Mouse (Mus musculus) urinary bladder, postnatal 4 days (tissue): ENCODE data around the gene Sdhaf1.

Experiments
- DNase-seq, 2 experiments: peaks; one replicate each; pipeline ENCODE4 v3.0.0; 2021 to 2022; ENCODE audit warnings: low spot score in 2 of 2

Gene Sdhaf1

DNA sequence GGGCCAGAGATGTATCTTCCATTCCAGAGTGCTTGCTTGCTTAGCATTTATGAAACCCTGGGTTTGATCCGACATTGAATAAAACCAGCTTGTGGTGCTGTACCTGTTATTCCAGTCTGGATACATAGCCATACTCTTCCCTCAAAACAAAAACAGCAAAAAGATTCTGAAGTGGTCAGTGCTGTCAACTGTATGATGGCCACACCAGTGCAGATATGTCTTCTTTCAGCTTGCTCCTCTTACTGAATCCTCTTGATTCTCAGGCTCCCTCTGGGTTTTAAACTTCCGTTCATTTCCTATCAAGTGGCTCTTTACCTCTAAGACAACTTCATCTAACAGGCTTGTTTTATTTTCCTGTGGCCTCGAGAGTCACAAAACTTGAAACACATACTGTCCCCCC lies at the start of gene Sdhaf1:
Sdhaf1 (minus strand) TSS at position 101 of the 400 bp plus-strand sequence.
- no peak for DNase-seq

DNA sequence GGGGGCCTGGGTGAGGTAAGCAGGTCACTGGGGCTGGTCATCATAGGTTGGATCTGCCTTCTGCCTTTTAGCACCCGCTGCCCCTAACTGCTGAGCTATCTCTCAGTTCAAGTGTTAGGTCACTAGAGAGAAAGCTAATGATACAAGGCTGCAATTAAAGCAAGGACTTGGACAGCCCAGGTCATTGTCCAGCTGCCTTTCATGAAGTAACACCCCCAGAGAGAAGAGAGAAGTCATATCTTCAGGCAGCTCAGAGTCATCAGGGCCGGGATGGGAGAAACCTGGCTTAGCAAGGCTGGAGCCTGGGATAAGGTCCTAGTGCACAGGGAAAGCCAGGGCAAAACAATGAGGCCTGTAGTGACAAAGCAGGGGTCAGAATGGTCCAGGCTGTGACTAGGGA lies 43.8 kb upstream of the Sdhaf1 start:
- no peak for DNase-seq

DNA sequence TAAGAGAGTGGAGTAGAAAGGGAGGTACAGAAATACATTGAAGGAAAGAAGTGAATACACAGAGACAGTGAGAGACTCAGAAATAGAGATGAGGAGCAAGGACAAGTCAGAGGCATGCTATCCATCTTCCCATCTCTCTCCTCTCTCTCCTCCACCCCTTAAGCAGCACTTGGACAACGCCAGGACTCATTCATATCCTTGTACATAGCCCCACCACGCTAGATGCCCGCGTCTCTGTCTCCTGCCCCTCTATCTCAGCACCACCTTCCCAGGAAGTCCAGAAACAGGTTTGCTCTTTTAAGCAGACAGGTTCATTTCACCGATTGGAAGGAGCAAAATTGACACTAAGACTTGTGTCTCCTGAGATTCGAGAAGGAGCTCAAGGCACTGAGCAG lies 39.6 kb upstream of the Sdhaf1 start:
- DNase-seq, result no peak

DNA sequence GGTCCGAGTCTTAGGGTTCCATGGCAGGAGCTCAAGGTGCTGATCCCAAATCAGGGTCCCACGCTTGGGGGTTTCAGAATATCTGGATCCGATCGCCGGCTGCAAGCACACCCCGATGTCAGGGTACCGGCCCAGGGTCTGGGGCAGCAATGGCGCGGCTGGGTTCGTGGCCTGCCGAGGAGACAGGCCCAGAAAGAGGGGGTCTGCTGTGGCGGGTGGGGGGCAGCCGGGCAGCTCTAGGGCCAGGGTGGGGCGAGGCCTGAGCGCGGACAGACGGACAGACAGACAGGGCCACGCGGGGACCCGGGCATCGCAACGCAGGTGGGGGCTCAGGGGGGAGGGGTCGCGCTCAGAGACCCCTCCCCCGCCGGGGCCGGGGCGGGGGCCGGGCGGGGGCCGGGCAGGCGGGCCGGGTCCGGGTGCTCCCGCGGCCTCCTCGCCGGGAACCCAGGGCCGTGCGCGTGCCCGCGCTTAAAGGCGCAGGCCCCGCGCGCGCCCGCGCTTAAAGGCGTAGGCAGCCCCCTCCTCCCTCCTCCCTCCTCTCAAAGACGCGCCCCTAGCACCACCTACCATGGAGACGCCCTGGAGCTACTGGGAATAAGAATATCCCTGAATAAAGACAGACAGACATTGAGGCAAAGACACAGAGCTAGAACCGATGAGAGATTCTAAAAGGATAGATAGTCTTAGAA lies 39.1 kb upstream of the Sdhaf1 start, which contains the start of gene Lrfn3:
Lrfn3 (minus strand) TSS at position 121 of the 692 bp plus-strand sequence.
- no peak for DNase-seq

DNA sequence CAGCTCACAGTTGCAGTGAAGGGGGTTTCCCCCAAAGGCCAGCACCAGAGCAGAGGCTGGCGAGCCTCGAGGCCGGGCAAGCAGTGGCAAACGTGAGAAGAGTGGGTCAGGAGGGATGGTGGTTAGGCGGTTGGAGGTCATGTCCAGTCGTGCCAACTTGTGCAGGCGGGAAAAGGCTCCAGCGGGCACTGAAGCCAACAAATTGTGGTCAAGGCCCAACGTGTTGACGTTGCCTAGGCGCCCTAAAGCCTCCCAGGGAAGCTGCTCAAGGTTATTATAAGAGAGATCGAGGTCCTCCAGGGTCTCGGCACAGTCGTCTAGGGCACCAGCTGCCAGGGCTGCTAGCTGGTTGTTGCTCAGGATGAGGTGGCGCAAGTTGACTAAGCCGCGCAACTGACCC lies 36.3 kb upstream of the Sdhaf1 start:
- no peak for DNase-seq

DNA sequence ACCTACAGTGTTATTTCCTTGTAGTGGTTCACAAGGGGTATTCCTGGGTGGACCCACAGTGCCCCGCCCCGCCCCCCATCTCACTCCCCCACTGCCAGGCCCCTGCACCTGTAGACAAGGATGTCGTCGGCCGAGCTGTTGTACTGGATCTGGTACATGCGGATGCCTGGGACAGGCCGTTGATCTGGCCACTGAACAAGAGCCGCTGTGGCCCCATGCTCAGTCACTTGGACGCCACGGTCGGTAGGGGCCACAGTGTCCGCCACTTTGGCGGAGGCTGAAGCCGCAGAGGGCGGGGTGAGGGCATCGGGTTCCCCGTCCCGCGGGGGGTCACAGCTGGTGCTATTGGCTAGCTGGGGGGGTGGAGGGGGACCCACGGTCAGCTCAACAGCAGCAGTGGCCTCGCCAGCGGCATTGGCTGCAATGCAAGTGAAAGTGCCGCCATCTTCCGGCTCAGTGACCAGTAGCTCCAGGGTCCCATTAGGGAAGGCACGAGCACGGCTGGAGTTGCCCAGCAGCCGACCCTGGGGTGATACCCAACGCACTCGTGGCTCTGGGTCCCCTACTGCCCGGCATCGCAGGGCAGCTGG lies 35.7 kb upstream of the Sdhaf1 start:
- no peak for DNase-seq

DNA sequence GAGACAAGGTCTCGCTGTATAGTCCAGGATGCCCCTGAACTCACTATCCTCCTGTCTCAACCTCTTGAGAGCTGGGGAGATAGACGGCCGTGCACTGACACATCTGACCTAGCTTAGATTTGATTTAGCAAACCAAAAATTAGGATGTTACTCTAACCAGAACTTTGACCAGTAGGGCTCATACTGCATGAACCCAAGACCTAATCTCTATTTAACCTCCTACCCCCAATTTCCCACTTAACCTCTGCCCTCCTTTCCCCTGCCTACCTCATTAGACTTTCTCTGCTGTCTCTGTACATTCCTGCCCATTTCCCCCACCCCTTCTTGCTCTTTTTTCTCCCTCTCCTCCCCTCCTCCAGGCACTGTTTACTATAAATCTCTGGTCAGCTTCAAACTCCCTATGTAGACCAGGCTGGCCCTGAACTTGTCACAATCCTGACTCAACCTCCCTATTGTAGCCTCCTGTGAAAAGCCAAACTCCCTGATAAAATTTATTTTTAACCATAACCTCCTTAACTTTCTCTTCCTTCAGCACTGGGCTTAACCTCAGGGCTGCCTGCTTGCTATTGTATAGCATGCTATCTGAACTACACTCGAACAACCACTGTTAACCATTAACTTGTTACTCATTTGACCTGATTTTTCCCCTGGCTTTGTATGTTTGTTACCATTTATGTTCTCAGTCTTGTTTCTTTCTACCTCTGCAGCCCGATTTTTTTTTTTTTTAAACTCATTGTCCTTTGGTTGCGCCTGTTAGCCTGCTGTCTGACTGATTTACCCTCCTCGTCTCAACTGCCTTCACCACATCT lies 34.9 kb upstream of the Sdhaf1 start:
- no peak for DNase-seq

DNA sequence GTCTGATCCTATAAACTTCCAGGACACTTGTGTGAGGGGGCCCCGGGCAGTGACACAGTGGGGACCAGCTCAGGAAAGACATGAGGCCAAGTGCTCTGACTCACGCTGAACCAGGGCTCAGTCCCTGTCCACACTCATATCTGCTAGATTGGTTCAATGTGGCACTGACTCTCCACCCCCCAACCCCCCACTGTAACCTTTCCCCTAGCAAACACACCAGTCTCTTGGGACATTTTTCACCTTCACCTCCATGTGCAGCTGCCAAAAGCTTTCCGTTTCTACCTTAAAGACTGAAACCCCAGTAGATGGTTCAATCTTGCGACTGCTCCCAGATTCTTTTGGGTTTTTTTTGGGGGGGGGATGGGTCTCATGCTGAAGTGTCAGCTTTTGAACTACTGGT lies 30.4 kb upstream of the Sdhaf1 start:
- DNase-seq, result no peak

DNA sequence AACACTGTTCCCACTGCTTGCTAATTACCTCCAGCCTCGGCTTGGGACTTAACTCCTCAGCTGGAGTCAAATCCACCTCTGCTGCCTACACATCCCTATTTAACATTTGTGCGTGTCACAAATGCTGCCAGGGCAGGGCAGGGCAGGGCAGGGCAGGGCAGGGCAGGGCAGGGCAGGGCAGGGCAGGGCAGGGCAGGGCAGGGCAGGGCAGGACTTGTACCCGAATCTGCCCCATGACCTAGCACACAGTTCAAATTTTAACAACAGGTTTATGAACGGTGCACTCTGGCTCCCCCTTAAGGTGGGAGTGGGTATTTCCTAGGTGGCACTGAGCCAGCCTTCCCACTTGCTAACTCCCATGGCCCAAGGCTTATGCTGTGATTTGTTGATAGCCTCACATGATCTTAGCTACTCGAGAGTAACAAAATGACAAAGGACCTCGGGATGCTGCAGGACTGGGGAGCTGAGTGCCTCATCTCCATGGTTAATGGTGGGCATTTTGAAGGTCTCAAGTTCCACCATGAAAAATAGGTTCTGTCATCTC lies 29.7 kb upstream of the Sdhaf1 start:
- peak in 1 of 2 experiments; percentile 76 for DNase-seq

DNA sequence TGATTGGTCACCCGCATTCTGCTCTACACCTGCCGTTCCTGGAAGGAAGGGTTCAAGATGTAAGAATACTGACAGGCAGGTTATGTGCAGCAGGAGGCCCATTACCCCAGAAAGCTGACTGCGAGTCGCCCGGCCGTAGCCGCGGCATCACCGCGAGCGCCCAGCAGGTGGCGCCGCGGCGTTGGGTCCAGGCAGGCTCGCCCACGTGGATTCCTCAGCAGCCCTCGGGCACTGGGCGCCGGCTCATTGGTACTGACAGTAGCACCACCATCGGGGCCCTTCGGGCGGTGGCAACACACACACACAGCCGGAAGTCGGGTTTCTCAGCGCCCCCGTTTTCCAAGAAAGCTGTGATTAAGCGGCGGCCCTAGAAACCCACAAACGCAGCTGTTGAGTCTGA lies 24.1 kb upstream of the Sdhaf1 start:
- DNase-seq, result peak in 1 of 2 experiments; percentile 50

DNA sequence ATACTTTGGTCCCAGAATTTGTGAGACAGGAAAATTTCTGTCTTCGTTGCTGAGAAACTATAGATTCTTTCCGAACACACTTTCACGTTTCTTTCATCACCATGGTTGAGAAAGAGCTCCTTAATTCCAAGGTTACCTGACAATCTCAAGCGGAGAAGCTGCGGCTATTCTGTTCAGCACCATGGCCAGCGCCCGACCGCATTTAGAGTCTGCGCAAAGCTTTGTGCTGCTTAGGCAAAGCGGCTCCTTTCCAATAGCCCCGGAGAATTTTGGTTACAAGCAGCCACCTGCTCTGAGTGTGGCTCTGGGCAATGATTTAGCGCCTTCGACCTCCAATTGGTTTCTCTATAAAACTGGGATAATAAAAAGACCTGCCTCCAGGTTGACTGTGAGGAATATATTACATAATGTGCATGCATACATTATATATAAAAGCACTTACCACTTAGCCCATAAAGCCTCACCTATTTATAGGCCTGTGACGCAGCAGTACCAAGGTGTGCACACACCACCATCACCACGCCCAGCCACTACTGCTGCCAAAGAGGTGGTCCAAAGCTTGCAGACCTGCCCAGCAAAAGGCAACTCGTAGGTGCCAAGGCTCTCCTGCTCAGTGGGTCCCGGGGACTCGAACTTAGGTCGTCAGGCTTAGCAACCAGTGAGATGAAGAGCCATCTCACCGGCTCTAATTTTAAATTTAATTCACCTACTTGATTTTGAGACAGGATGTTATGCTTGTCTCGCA lies 23.1 kb upstream of the Sdhaf1 start:
- peak in 1 of 2 experiments; percentile 43 for DNase-seq

DNA sequence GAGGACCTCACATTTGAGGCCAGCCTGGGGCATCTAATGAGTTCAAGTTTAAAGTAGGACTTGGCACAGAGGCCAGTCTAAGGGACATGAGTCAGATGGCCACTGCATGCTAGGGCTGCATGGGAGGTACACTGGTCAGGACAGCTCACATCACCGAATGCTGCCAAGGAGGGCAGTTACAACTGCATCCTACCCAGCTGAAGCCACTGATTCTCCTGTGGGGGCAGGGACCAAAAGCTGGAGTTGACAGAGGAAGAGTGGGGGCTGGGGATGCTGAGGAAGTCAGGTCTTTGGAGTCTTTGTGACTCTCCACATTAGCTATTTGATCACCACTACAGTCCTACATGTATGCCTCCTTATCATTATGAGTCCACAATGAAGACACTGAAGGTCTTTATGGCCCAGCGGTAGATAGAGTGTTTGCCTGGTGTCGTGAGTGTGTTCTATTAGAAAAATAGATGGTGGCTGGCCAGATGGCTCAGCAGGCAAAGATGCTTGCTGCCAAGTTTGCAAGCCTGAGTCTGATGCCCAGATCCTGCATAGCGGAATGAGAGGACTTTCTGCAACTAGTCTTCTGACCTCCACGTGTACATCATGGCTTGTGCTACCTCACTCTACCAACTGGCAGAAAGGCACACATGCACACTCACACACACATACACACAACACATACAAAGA lies 15.9 kb upstream of the Sdhaf1 start:
- no peak for DNase-seq

DNA sequence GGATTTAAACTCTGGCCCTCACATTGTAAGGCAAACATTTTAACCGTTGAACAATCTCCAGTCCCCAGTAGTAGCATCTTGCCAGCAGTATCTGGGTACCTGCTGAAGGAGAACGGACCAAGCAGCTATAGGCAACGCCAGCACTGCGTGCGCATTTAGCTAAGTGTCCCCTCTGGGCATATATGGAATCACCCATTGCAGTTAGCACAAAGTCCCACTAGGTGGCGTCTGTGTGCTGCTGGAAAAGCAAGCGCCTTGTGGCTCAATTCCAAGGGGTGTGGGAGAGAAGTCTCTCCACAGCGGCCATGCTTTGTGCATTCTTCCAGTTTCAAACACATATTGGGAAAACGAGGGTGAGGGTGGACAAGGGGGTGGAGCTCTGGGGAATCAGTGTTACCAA lies 12.7 kb upstream of the Sdhaf1 start:
- DNase-seq, result peak; percentile 76 to 91

DNA sequence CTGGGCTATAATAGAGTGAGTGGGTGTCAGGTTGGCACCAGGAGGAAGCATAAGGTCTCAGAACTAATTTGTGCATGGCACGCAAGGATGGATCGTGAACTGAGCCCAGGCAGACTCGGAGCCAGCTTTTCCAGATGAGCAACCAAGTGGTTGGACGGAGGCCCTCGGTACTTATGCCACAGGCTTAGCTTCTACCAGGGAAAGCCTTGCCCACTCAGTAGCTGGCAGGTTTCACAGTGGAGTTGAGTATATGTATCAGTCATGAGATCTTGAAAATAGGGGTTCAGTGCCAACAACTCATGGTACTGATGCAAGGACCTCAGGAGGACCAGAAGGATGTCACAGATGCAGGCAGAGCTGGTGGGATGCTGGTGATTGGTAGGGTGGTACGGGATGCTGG lies 12.0 kb upstream of the Sdhaf1 start:
- DNase-seq, result no peak

DNA sequence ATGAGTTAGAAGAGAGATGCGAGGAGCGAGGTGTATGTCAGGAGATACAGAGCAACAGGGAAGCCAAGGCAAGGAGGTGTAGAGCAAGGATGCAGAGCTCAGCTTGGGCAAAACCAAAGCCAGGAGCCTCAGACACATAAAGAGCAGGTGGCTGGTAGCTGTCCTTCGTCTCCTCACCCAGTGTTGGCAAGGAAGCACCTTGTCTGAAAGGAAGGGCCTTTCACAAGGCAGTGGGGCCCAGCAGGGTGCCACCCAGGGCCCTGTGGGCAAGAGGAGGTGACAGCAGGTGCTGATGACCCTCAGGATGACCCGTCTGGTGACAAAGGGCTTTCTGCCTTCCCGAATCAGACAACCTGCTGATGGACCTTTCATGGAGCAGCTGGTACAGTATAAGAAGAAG lies 10.9 kb upstream of the Sdhaf1 start:
- DNase-seq, result no peak

DNA sequence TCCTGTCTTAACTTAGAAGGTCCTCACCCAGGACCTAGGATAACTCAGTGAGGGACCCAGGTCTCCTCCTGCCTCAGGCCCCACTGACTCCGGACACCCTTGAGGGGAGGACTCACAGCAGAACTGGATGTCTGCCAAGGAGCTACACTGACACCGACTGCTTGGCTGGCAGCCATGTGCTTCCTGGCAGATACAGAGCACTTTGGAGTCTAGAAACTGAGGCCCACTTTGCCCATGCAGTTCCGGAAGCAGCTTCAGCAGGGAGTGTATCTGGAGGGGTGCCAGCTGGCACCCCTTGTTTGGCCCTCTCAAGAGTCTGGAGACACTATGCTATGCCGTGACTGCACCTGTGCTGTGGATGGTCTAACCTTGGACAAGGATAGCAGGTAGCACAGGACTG lies 9.7 kb upstream of the Sdhaf1 start:
- peak in 1 of 2 experiments; percentile 49 for DNase-seq

DNA sequence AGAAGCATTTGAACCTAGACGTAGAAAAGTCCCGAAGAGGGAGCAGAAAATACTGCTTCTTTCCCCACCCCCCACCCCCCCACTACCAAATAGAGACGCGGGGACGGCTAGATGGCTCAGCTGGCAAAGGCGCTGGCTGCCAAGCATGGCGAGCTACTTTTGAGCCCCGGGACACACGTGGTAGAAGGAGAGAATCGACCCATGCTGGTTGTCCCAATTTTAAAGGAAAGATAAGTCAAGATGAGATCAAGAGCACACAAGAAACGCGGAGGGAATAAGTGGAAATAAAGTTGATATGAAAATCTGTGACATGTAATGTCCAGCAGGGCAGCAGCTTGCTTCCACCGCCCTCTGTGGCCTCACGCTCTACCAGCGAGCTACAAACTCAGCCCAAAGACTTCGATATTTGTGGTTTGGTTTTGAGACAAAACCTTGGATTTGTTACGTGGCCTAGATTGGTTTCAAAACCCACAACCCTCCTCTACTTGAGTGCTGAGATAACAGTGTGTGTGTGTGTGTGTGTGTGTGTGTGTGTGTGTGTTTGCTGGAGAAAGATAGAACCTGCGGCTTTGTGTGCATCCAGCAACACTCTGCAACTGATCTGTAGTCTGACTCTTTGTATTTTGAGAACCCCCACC lies 9.0 kb upstream of the Sdhaf1 start:
- DNase-seq, result no peak

DNA sequence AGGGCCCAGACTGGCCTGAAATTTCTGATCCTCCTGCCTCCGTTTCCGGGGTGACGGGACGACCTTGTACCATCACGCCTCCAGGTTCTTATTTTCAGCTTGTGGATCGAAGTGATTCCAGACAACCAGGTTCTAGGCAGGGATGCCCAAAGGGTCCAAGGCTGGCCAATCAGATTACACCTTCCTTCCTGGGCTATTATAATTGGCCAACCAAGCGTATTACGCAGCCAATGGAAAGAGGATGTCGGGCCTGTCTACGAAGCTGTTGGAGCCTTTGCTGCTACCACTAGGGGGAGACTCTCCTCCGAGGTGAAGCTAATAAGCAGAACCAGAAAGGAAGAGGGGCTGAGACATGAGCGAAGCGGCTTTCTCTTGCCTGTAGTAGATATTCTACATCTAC lies 8.2 kb upstream of the Sdhaf1 start:
- DNase-seq, result peak; percentile 65 to 76

DNA sequence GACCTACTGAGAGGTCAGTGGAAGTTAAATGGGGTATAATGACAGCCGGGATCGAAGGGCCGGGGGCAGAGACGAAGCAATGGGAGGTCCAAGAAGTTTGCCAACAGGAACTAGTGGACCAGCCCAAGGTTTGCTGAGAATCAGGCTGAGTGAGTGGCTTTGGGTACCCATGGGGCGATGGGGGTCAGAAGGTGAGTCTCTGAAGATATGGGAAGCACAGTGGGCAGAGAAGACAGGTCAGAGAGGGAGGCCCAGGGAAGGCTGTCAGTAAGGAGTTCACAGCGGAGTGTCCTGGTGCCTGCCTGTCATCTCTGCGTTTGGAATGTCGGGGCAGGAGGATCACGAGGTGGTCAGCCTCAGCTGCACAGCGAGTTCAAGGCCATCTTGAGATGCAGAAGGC lies 4.7 kb upstream of the Sdhaf1 start:
- DNase-seq, result no peak

DNA sequence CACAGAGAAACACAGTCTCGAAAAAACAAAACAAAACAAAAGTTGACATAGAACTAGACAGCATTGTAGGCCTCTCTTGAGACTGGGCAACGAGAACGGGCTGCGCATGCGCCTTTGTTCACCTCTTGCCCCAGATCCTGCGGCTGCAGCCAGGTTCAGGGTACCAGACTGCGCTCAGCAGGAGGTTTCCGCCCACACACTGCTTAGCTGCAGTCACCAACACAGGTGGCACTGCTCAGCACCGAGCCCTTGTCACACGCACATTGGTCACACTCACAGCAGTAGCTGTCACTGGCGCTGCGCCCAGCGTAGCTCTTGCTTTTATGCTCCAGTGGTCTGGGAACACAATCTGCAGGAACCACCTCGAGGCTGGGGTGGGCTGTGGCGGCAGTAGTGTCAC lies 3.4 kb upstream of the Sdhaf1 start:
- DNase-seq, result no peak

DNA sequence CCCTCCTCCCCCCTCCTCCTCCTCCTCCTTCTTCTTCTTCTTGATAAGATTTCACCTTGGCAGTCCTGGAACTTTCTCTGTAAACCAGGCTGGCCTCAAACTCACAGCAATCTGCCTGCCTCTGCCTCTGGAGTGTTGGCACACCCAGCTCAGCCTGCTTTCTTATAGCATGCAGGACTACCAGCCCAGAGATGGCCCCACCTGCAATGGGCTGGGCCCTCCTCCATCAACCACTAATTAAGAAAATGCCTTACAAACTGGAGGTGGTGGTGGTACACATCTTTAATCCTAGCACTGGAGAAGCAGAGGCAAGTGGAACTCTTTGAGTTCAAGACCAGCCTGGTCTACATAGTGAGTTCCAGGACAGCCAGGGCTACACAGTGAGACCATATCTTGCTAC lies 2.7 kb upstream of the Sdhaf1 start:
- DNase-seq, result no peak
